Mouse (Mus musculus): ENCODE data around the gene Kctd14.

The Kctd14 gene

DNA sequence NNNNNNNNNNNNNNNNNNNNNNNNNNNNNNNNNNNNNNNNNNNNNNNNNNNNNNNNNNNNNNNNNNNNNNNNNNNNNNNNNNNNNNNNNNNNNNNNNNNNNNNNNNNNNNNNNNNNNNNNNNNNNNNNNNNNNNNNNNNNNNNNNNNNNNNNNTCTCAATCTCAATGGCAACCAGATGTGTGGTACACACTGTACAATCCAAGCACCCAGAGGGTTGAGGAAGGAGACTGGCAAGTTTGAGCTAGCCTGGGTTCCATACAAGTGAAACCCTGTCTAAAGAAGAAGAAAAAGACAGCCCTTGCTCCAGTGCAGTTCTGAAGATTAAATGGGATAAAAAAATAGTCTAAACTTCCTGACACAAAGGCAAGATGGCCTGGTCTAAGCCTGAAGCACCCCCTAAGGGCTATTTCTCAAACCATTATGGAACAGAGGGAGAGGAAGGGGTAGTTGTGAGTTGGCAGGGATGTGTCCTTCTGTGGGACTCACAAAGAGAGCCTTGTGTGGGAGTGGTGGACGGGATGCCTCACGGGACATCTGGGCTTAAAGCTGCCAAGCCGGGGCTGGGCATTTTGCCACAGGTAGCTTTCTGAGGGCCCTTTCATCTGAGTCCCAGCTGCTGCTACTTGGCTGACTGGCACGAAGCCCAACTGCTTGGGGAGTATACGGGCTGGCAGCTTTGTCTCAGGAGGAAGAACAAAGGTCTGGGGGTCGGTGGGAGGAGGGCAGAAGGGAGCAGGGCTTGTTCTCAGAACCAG, 4.8 kb upstream of the Kctd14 start:
- DNase-seq, result peak; percentile 93 to 95

DNA sequence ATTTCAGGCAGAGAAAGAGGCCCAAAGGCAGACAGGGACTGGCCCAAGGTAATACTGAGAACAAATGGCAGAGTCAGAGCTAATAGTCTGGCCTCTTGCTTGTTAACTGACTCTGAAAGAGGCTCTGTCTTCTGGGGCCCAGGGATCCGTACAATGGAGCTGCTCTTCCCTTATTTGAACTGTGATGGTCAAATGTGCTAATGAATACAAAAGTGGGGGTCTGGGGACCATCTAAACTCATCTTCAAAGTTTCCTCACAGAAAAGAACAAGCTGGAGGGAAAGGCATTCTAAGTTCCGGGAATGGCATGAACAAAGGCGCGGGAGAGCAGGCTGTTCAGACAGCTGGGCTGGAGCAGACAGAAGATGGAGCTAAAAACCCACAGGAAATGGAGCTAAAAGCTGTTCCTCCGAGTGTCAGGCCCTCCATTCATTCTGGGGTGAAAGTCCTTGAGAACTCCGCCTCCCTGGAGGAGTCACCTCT, 4.0 kb upstream of the Kctd14 start:
- peak; percentile 30 to 62 for DNase-seq

- no peak for DNase-seq
Measured at GRCm38 (mm10) chr7:97452196-97452595, 1.1 kb downstream of the Kctd14 start.

- peak; percentile 21 to 61 for DNase-seq
Measured at GRCm38 (mm10) chr7:97453141-97453921, 2.2 kb downstream of the Kctd14 start.

GRCm38 (mm10) chr7:97454795-97455194, 3.7 kb downstream of the Kctd14 start:
- no peak for DNase-seq

DNA sequence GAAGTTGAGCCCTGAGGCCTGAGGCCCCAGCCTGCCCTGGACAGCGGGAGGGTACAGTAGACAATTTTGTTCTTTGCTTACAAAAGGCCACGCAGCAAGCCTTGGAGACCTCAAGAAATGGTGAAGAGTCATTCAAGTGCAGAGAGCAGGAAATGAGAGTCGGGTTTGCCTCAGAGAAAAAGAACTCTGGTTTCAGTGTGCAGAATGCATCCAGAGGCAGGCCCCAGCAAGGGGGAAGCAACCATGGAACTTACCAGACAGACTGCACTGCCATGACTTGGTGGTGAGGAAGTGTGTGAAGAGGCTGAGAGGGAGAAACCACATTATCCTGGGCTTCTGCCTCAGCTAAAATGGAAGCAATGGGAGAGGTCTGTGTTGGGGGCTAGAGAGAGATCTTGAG, 4.5 kb downstream of the Kctd14 start:
- DNase-seq, result no peak

DNA sequence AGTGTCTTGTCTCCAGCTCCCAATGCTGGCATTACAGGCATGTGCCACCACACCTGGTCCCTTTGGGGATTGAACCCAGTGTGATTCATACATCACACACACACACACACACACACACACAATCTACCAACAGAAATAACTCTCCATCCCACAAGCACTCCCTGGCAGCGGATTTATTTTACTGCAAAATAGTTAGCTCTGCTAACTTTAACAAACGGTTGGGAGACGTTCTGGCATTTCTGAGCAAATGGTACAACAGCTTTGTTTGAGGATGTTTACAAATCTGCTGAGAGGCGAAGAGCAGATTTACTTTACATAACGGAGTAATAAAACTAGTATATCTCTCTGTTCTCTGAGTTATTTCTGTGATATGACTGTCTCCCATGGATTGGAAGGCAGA, 21.9 kb downstream of the Kctd14 start:
- DNase-seq, result no peak

DNA sequence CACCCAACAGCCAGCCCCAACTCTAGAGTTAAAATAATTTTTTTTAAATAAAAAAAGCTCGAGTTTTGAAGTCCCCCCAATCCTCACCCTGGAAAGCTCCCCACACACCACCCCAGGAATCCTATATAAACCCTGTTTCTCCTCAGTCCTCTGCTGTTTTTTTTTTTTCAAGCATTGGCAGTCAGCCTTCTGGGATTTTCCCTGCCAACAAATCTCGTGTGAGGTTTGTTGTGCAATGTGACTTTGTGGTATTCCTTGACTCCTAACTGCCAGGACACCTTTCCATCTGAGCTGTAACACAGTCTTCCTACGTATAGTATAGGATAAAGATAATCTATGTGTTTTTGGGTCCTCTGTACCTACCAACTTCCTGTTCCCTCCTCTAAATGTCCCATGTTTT, 28.2 kb downstream of the Kctd14 start:
- DNase-seq, result no peak

DNA sequence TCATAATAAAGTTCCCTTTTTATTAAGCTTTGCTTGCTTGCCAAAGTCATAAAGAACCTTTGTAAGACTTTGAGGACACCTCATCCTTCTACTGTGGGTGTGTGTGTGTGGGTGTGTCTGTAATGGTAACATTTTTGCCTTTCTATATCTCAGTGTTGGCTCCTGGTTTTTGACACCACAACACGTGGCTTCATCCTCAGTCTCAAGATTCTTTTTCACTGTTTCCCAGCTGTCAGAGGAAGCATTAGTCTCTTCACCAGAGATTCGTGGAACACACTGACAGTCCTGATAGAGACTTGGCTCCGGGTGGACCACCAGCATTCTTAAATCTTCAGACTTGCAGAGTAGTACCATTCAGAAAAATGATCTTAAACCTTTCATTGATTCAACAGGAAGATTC, 29.2 kb downstream of the Kctd14 start:
- no peak for DNase-seq

- DNase-seq, result peak; percentile 94 to 98
Measured at GRCm38 (mm10) chr7:97480821-97481339, 29.8 kb downstream of the Kctd14 start, which contains the start of gene Ints4. Gene Ints4, plus strand, starts transcription at chr7:97480956.

GRCm38 (mm10) chr7:97483378-97483777, 32.3 kb downstream of the Kctd14 start:
- no peak for DNase-seq

- no peak for DNase-seq
Measured at GRCm38 (mm10) chr7:97491157-97491556, 40.0 kb downstream of the Kctd14 start.

DNA sequence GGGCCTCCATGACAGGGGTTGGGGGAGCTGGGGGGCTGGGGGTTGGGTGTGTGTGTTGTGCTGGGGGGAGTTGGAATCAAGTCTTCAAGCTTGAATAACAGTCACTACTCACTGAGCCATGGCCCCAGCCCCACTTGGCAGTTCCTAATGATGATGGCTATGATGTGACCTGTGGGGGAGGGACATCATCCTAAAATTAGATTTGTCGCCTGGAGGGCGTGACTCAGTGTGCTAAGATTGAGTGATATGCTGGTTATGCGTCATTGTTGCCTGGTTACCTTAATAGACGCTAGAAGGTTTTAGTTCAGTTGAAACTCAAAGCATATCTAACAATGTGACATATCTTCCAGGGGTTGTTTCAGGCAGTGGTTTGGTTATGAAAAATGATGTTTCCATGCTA, 41.3 kb downstream of the Kctd14 start:
- DNase-seq, result no peak

GRCm38 (mm10) chr7:97495052-97495451, 43.9 kb downstream of the Kctd14 start:
- DNase-seq, result no peak

DNA sequence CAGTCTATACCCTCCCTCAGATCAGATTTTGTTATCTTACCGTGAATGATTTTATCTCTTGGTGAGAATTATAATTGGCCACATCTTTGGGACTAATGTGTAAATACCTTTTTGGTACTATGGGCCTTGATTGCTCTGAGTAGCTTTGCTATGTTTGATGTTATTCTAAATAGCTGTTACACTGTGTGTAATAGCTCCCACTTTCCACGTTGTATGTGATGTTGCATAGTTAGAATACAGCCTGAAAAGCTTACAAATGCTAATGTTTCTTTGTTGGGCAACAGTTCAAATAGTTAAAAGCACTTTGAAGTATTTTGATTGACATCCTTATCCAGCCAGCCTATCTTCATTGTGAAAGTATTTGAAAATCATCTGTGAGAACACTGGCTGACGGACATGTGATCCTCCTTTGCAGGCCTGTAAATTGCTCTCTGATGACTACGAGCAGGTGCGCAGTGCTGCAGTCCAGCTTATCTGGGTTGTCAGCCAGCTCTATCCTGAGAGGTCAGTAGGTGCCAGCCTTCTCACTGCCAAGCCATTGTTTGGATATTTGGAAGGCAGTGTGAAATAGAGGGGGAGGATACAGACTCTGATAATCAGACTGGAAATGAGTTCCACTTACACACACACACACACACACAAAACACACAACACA, 49.6 kb downstream of the Kctd14 start:
- DNase-seq, result no peak

Data from kidney, postnatal 25 days (tissue).